Mouse (Mus musculus) CH12.LX (cell line): Measurements from ENCODE around the gene Klhl9. TPM values are rescaled to one million over a fixed set of nuclear protein-coding genes. Genes with fewer than 3 reads are reported as not detected.

Experiments
- DNase-seq: peaks from one replicate; pipeline ENCODE4 v3.0.0-alpha.2; 2013; ENCODE audit errors: extremely low read depth
- H3K27ac ChIP-seq: 2 replicates; pipeline ENCODE4 v1.5.1; 2012; ENCODE audit warnings: low read depth, mild to moderate bottlenecking, control low read depth, moderate library complexity; ENCODE audit not compliant: insufficient read depth
- H3K27me3 ChIP-seq: replicated peaks from 2 replicates; pipeline ENCODE3; 2012; ENCODE audit warnings: inconsistent platforms
- H3K36me3 ChIP-seq, 2 experiments: replicated peaks in 1 of 2; 2 replicates each; pipeline versions ENCODE3 to v1.6.1; 2012; ENCODE audit warnings: inconsistent platforms in 1 of 2, low read length in 1 of 2, mild to moderate bottlenecking in 1 of 2, mixed read lengths in 1 of 2, moderate library complexity in 1 of 2; ENCODE audit not compliant: control insufficient read depth in 1 of 2, insufficient read depth in 1 of 2
- H3K4me1 ChIP-seq, 2 experiments: 2 replicates each; pipeline ENCODE4 v1.6.1; 2012; ENCODE audit warnings: inconsistent platforms in 1 of 2, moderate library complexity in 1 of 2; ENCODE audit not compliant: insufficient read depth in 2 of 2, control insufficient read depth in 1 of 2
- H3K4me2 ChIP-seq: 2 replicates; pipeline ENCODE4 v1.6.1; 2012; ENCODE audit warnings: low read depth, mild to moderate bottlenecking, control low read depth; ENCODE audit not compliant: poor library complexity, insufficient read depth, severe bottlenecking
- H3K4me3 ChIP-seq, 3 experiments: fragments of 150-350 bp in 1 of 3; sonication (generic) in 1 of 3; replicated peaks in 1 of 3; 2 replicates each; pipeline versions ENCODE3 to v1.5.1; 2011 to 2012; ENCODE audit warnings: low read depth in 2 of 3, low read length in 2 of 3, mild to moderate bottlenecking in 2 of 3, moderate library complexity in 2 of 3, control low read depth in 1 of 3, improper control_type of control experiment in 1 of 3, inconsistent platforms in 1 of 3, mixed read lengths in 1 of 3; ENCODE audit not compliant: poor library complexity in 1 of 3
- H3K79me2 ChIP-seq: replicated peaks from 2 replicates; pipeline ENCODE4 v1.6.1; 2012; ENCODE audit warnings: mild to moderate bottlenecking, moderate library complexity; ENCODE audit not compliant: control insufficient read depth, poor library complexity, insufficient read depth, severe bottlenecking; ENCODE audit errors: extremely low read depth
- H3K9ac ChIP-seq: 2 replicates; pipeline ENCODE4 v1.6.1; 2012; ENCODE audit warnings: low read depth, mild to moderate bottlenecking, control low read depth, moderate library complexity; ENCODE audit not compliant: insufficient read depth
- H3K9me3 ChIP-seq: replicated peaks from 2 replicates; pipeline ENCODE3; 2012; ENCODE audit warnings: low read length, inconsistent platforms, mixed read lengths
- BHLHE40 ChIP-seq: IDR thresholded peaks from 2 replicates; pipeline ENCODE4 v1.6.1; 2011; ENCODE audit warnings: mild to moderate bottlenecking, low read depth, low read length, improper control_type of control experiment
- CHD1 ChIP-seq: IDR thresholded peaks from 2 replicates; pipeline ENCODE4 v1.6.1; 2012; ENCODE audit warnings: low read depth, low read length, improper control_type of control experiment, inconsistent platforms
- CHD2 ChIP-seq: IDR thresholded peaks from 2 replicates; pipeline ENCODE4 v1.6.1; 2011; ENCODE audit warnings: low read length, improper control_type of control experiment
- E2F4 ChIP-seq: IDR thresholded peaks from 2 replicates; pipeline ENCODE4 v1.6.1; 2011; ENCODE audit warnings: low read depth, low read length, improper control_type of control experiment; ENCODE audit not compliant: insufficient replicate concordance
- ELF1 ChIP-seq: IDR thresholded peaks from 2 replicates; pipeline ENCODE4 v1.6.1; 2014; ENCODE audit warnings: low read depth, mild to moderate bottlenecking, inconsistent platforms, low read length, improper control_type of control experiment
- EP300 ChIP-seq: IDR thresholded peaks from 2 replicates; pipeline ENCODE4 v1.6.1; 2011; ENCODE audit warnings: low read length, improper control_type of control experiment
- GABPA ChIP-seq: IDR thresholded peaks from 2 replicates; pipeline ENCODE4 v1.6.1; 2012; ENCODE audit warnings: low read depth, low read length, improper control_type of control experiment, inconsistent platforms; ENCODE audit not compliant: insufficient replicate concordance
- HCFC1 ChIP-seq: IDR thresholded peaks from 2 replicates; pipeline ENCODE4 v1.6.1; 2012; ENCODE audit warnings: low read depth, mild to moderate bottlenecking, inconsistent platforms, low read length, improper control_type of control experiment
- JUN ChIP-seq: IDR thresholded peaks from 2 replicates; pipeline ENCODE4 v1.6.1; 2011; ENCODE audit warnings: low read depth, mild to moderate bottlenecking, low read length, improper control_type of control experiment, moderate library complexity; ENCODE audit not compliant: insufficient read depth
- JUND ChIP-seq: conservative IDR thresholded peaks from 2 replicates; pipeline ENCODE4 v1.6.1; 2011; ENCODE audit warnings: low read depth, low read length, improper control_type of control experiment
- KAT2A ChIP-seq: IDR thresholded peaks from 2 replicates; pipeline ENCODE4 v1.6.1; 2012; ENCODE audit warnings: low read length, improper control_type of control experiment, inconsistent platforms; ENCODE audit not compliant: insufficient replicate concordance
- MAFK ChIP-seq: IDR thresholded peaks from 2 replicates; pipeline ENCODE4 v1.6.1; 2011; ENCODE audit warnings: low read length, improper control_type of control experiment; ENCODE audit not compliant: insufficient replicate concordance
- MAZ ChIP-seq: IDR thresholded peaks from 2 replicates; pipeline ENCODE4 v1.6.1; 2012; ENCODE audit warnings: low read depth, mild to moderate bottlenecking, inconsistent platforms, low read length, improper control_type of control experiment, moderate library complexity
- MEF2A ChIP-seq: IDR thresholded peaks from 2 replicates; pipeline ENCODE4 v1.6.1; 2014; ENCODE audit warnings: low read depth, mild to moderate bottlenecking, inconsistent platforms, low read length, improper control_type of control experiment, borderline replicate concordance
- MXI1 ChIP-seq: IDR thresholded peaks from 2 replicates; pipeline ENCODE4 v1.6.1; 2011; ENCODE audit warnings: mild to moderate bottlenecking, low read depth, low read length, improper control_type of control experiment
- NRF1 ChIP-seq: IDR thresholded peaks from 2 replicates; pipeline ENCODE4 v1.6.1; 2014; ENCODE audit warnings: low read depth, mild to moderate bottlenecking, inconsistent platforms, low read length, improper control_type of control experiment, moderate library complexity
- PAX5 ChIP-seq: IDR thresholded peaks from 2 replicates; pipeline ENCODE4 v1.6.1; 2012; ENCODE audit warnings: low read length, inconsistent platforms, mixed read lengths
- POLR2AphosphoS2 ChIP-seq: IDR thresholded peaks from 2 replicates; pipeline ENCODE4 v1.6.1; 2011; ENCODE audit warnings: low read depth, low read length, improper control_type of control experiment
- SIN3A ChIP-seq: IDR thresholded peaks from 2 replicates; pipeline ENCODE4 v1.6.1; 2012; ENCODE audit warnings: low read length, improper control_type of control experiment, inconsistent platforms
- SMC3 ChIP-seq: IDR thresholded peaks from 2 replicates; pipeline ENCODE4 v1.6.1; 2011; ENCODE audit warnings: low read depth, low read length, improper control_type of control experiment
- TBP ChIP-seq: conservative IDR thresholded peaks from 2 replicates; pipeline ENCODE4 v1.6.1; 2011; ENCODE audit warnings: low read depth, low read length, improper control_type of control experiment
- USF1 ChIP-seq: IDR thresholded peaks from 2 replicates; pipeline ENCODE4 v1.6.1; 2014; ENCODE audit warnings: low read depth, mild to moderate bottlenecking, inconsistent platforms, low read length, improper control_type of control experiment
- ZC3H11A ChIP-seq: IDR thresholded peaks from 2 replicates; pipeline ENCODE4 v1.6.1; 2012; ENCODE audit warnings: low read depth, mild to moderate bottlenecking, inconsistent platforms, low read length, improper control_type of control experiment
- dilution Hi-C: fragments of 300-500 bp; cut with MboI; formaldehyde crosslinking; loops from 2 replicates; pipeline ENCODE4 v1.14.3; 2020; ENCODE audit warnings: low sequenced_read_pairs; ENCODE audit not compliant: extremely low pct_unique_long_range_greater_than_20kb, extremely low pct_ligation_motif_present
- in situ Hi-C: fragments of 300-500 bp; cut with MboI; formaldehyde crosslinking; loops from 3 replicates; pipeline ENCODE4 v1.14.3; 2019; ENCODE audit warnings: low sequenced_read_pairs, low pct_ligation_motif_present, low pct_unique_long_range_greater_than_20kb, mixed read lengths
- polyA plus RNA-seq: library from polyadenylated mRNA; unstranded; fragments of >175 nt; gene quantifications from 2 replicates; pipeline ENCODE4 v1.2.1, GENCODE M21; 2012; ENCODE audit warnings: low read depth; ENCODE audit not compliant: insufficient read length
- total RNA-seq, 2 experiments: library from RNA; depleted of rRNA; stranded (reverse); fragments of 300-350 nt in 1 of 2; fragments of >200 nt in 1 of 2; gene quantifications; 2 replicates each; pipeline ENCODE4 v1.2.3; 2012 to 2014

Gene Klhl9
- total and polyA plus RNA-seq, 3 experiments = 19.1 to 51.6 (median 40.0) TPM

DNA sequence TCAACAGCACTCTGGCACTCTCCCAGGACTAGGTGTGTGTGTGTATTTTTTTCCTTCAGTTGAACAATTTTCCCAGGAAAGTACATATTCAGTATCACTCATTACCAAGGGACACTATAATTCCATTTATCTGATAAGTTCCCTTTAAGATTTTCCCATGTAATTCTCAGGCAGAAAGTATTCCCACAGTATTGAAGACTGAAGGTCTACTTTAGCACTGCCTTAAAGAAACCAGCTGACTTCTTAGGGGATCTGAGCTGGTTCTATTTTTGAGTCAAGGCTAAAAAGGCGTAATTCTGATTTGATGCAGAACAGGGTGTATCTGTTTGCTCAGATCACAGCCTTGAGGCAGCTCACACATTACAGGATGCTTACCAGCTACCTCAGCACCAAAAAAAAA lies 3.5 kb downstream of the Klhl9 start:
- H3K4me2 ChIP-seq = peak overlapping the region; percentile 95
- H3K9me3 ChIP-seq = peaks cover 2% of the 10 kb centered on the region
- H3K79me2 ChIP-seq = peaks cover 46% of the 10 kb centered on the region
- H3K27ac ChIP-seq = no peak overlapping the region
- no peaks in the 10 kb centered on the region for H3K27me3 ChIP-seq
- no peak for DNase-seq
- no peak for TF ChIP-seq EP300
- TF ChIP-seq MAFK = no peak
- no peak for TF ChIP-seq TBP
- TF ChIP-seq POLR2AphosphoS2 = no peak
- peak; percentile 55; the same call in 1 of the 2 replicates for TF ChIP-seq SIN3A
- no peak for TF ChIP-seq CHD2
- in situ Hi-C loops (no loop called here), dilution Hi-C loops (no loop called here)
- peak overlapping the region; percentile 38 to 91 (median 88) for H3K4me3 ChIP-seq
- peaks cover 3 to 28% of the 10 kb centered on the region in 2 experiments for H3K4me1 ChIP-seq
- peak overlapping the region; percentile 19; the same call in 1 of the 2 replicates for H3K9ac ChIP-seq
- peaks cover 16 to 45% of the 10 kb centered on the region in 2 experiments for H3K36me3 ChIP-seq

DNA sequence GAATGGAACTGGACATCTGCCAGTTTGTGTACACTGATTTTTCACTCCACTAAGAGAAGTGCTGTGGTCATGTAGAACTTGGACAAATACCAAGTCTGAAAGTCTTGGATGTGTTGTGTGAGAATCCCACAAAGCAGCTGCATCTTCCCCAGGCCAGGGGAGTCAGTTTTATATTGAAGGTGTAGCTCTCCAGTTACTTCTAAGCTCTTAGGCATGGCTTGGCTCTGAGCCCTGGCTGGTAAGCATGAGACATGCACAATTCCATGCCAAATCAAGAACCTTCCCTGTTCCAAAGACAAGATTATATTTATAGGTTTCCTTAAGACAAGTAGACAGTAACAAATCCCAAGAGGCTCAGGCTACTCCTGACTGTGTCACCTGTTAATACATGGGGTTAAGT lies 7.2 kb downstream of the Klhl9 start:
- no peak for DNase-seq
- H3K4me3 ChIP-seq = no peak overlapping the region
- H3K9ac ChIP-seq = no peak overlapping the region
- H3K27me3 ChIP-seq = no peaks in the 10 kb centered on the region
- no peak overlapping the region for H3K27ac ChIP-seq
- in situ Hi-C loops = no loop called here
- H3K9me3 ChIP-seq = peaks cover 14% of the 10 kb centered on the region
- peaks cover 3 to 17% of the 10 kb centered on the region in 2 experiments for H3K4me1 ChIP-seq
- dilution Hi-C loops = no loop called here
- peaks cover 17 to 45% of the 10 kb centered on the region in 2 experiments for H3K36me3 ChIP-seq
- TF ChIP-seq GABPA = no peak
- TF ChIP-seq JUN = no peak
- no peak for TF ChIP-seq CHD1
- TF ChIP-seq HCFC1 = no peak
- no peak for TF ChIP-seq MEF2A
- no peak for TF ChIP-seq ELF1
- no peak for TF ChIP-seq E2F4
- TF ChIP-seq TBP = no peak
- no peak for TF ChIP-seq MXI1
- no peak for TF ChIP-seq NRF1
- no peak for TF ChIP-seq BHLHE40
- TF ChIP-seq SMC3 = no peak
- TF ChIP-seq KAT2A = no peak
- TF ChIP-seq ZC3H11A = no peak
- TF ChIP-seq SIN3A = no peak
- TF ChIP-seq JUND = no peak
- no peak for TF ChIP-seq USF1
- TF ChIP-seq MAZ = no peak
- TF ChIP-seq PAX5 = no peak
- TF ChIP-seq EP300 = no peak
- TF ChIP-seq, all 38 proteins: peak for 0
- peaks cover 27% of the 10 kb centered on the region for H3K79me2 ChIP-seq
- no peak overlapping the region for H3K4me2 ChIP-seq
